Mouse (Mus musculus) liver, embryonic 14.5 days (tissue): Measurements from ENCODE around the gene Gm5134. TPM values are rescaled to one million over a fixed set of nuclear protein-coding genes. Genes with fewer than 3 reads are reported as not detected.

ENCODE experiments used
- ATAC-seq: fragments of 200-750 bp; cut with Nextera tagmentation; 2 replicates; pipeline ENCODE4 v1.8.0; 2017; ENCODE audit warnings: moderate number of reproducible peaks, mild to moderate bottlenecking, moderate library complexity; ENCODE audit not compliant: insufficient read depth
- DNase-seq, 3 experiments: peaks; one replicate each; pipeline ENCODE4 v3.0.0-alpha.2; 2012 to 2013; ENCODE audit warnings: low read depth in 3 of 3, low spot score in 3 of 3
- H3K27ac ChIP-seq: fragments of 300-500 bp; sonication (generic); 2 replicates; pipeline ENCODE4 v1.5.1; 2014; ENCODE audit warnings: moderate library complexity, mild to moderate bottlenecking, control low read depth, inconsistent platforms
- H3K27me3 ChIP-seq: fragments of 300-500 bp; sonication (generic); 2 replicates; pipeline ENCODE4 v1.6.1; 2014; ENCODE audit warnings: mild to moderate bottlenecking, low read length, moderate library complexity; ENCODE audit not compliant: control insufficient read depth, insufficient read depth
- H3K36me3 ChIP-seq: fragments of 300-500 bp; sonication (generic); replicated peaks from 2 replicates; pipeline ENCODE4 v1.6.1; 2014; ENCODE audit warnings: low read depth; ENCODE audit not compliant: control insufficient read depth, insufficient read depth
- H3K4me1 ChIP-seq, 2 experiments: fragments of 200-500 bp in 1 of 2; fragments of 300-500 bp in 1 of 2; sonication (generic) in 1 of 2; replicated peaks; 2 replicates each; pipeline ENCODE4 v1.6.1; 2012 to 2014; ENCODE audit warnings: antibody characterized with exemption in 1 of 2, inconsistent platforms in 1 of 2, low read length in 1 of 2; ENCODE audit not compliant: control insufficient read depth in 2 of 2, insufficient read depth in 2 of 2
- H3K4me2 ChIP-seq: fragments of 300-500 bp; sonication (generic); 2 replicates; pipeline ENCODE4 v1.6.1; 2014; ENCODE audit warnings: low read depth, mild to moderate bottlenecking, control low read depth, moderate library complexity
- H3K4me3 ChIP-seq, 2 experiments: fragments of 200-500 bp in 1 of 2; fragments of 300-500 bp in 1 of 2; sonication (generic) in 1 of 2; 2 replicates each; pipeline ENCODE4 v1.5.1; 2012 to 2014; ENCODE audit warnings: low read depth in 2 of 2, low read length in 2 of 2, mild to moderate bottlenecking in 2 of 2, control low read depth in 1 of 2, inconsistent platforms in 1 of 2, moderate library complexity in 1 of 2; ENCODE audit not compliant: insufficient read depth in 1 of 2
- H3K9ac ChIP-seq: fragments of 300-500 bp; sonication (generic); replicated peaks from 2 replicates; pipeline ENCODE4 v1.6.1; 2014; ENCODE audit warnings: mild to moderate bottlenecking, control low read depth, moderate library complexity
- H3K9me3 ChIP-seq: fragments of 300-500 bp; sonication (generic); 2 replicates; pipeline ENCODE4 v1.6.1; 2016; ENCODE audit warnings: low read length, mixed read lengths; ENCODE audit not compliant: control insufficient read depth
- CTCF ChIP-seq: IDR thresholded peaks from 2 replicates; pipeline ENCODE4 v1.5.1; 2016; ENCODE audit warnings: antibody characterized with exemption, low read depth, control low read depth
- EP300 ChIP-seq: IDR thresholded peaks from 2 replicates; pipeline ENCODE4 v1.6.1; 2016; ENCODE audit warnings: antibody characterized with exemption, low read depth
- WGBS: fragments of 180-500 bp; shearing (Covaris S2); extraction: QIAGEN DNeasy Blood & Tissue Kit; methylation state at CpG from one replicate; pipeline ENCODE4 v1.1.7; 2014; ENCODE audit not compliant: insufficient replicate concordance; 5-methylcytosine and 5-hydroxymethylcytosine counted together
- polyA plus RNA-seq, 2 experiments: library from polyadenylated mRNA; depleted of rRNA in 1 of 2; stranded (reverse) in 1 of 2; unstranded in 1 of 2; fragments of >200 nt; fragmentation: Nextera tagmentation in 1 of 2; extraction: Ambion mirVana in 1 of 2; gene quantifications; 2 replicates each; pipeline versions ENCODE4 v1.2.1 to v1.2.3; 2012 to 2014

Gm5134 gene
- polyA plus RNA-seq, 2 experiments, result 0.08 TPM; not detected in 1

DNA sequence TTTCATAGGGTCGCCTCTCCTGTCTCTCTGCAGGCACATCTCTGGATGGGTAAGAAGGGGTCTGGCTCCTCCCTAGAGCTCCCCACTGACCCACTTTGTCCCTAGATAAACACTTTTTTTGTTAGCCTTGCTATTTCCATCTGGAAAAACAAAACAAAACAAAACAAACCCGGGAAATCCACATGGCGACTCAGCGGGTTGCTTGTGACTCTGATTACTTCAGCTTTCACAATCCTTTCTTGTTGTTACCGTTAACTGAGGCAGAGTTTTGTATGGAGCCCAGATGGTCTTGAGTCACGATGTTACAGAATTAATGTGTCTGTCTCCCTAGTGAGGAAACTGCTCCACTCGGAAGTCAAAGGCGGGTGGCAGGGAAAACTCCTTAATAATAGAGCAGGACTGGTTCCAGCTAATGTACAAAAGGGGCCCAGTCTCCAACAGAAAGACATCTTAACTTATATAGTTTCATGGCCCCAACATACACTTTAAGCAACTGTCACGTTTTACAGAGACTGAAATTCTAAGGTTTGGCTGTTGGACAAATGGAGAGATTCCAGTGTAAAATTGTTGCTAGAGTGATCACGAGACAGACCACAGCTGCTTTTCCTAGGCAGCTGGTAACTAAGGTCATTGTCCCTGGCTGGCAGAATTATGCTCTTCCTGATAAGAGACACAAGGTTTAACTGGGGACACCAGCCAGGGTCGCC lies 10.1 kb upstream of the Gm5134 start:
- ATAC-seq (no peak), DNase-seq (no peak)
- TF ChIP-seq CTCF (no peak), EP300 (no peak)
- H3K4me2 ChIP-seq, result no peak overlapping the region
- H3K9ac ChIP-seq, result no peak overlapping the region
- 40% methylated on average over 11 of the region's 11 CpGs for WGBS
- no peaks in the 10 kb centered on the region for H3K9me3 ChIP-seq
- peaks cover 8% of the 10 kb centered on the region for H3K27me3 ChIP-seq
- no peak overlapping the region for H3K27ac ChIP-seq
- no peak overlapping the region for H3K4me3 ChIP-seq
- no peaks in the 10 kb centered on the region for H3K36me3 ChIP-seq
- peaks cover 13 to 16% of the 10 kb centered on the region in 2 experiments for H3K4me1 ChIP-seq

DNA sequence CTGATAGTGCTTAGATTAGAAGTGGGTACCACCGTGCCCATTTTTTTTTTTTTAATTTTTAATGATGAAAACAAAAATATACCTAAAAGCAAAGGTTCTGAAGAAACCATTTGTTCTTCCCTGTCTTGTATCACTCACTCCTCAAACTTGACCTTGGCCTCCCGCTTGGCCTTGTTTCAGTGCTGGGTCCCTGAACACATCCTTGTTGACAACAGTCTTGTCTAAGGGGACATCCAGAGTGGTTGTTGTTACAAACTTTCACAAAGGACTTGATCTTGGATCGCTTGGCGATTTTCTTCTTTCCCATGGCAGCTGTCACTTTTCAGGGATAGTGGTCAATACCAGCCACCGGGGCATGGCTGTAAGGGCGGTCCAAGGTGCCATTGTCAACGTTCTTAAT lies 9.1 kb upstream of the Gm5134 start:
- ATAC-seq (no peak), DNase-seq (no peak)
- H3K4me2 ChIP-seq, result no peak overlapping the region
- H3K9ac ChIP-seq, result no peak overlapping the region
- no peaks in the 10 kb centered on the region for H3K9me3 ChIP-seq
- no peak overlapping the region for H3K27ac ChIP-seq
- H3K27me3 ChIP-seq, result peaks cover 16% of the 10 kb centered on the region
- no peak overlapping the region for H3K4me3 ChIP-seq
- TF ChIP-seq CTCF, result no peak
- TF ChIP-seq EP300, result no peak
- H3K4me1 ChIP-seq, result peaks cover 7 to 9% of the 10 kb centered on the region in 2 experiments
- no peaks in the 10 kb centered on the region for H3K36me3 ChIP-seq
- 82% methylated on average over 7 of the region's 7 CpGs for WGBS

DNA sequence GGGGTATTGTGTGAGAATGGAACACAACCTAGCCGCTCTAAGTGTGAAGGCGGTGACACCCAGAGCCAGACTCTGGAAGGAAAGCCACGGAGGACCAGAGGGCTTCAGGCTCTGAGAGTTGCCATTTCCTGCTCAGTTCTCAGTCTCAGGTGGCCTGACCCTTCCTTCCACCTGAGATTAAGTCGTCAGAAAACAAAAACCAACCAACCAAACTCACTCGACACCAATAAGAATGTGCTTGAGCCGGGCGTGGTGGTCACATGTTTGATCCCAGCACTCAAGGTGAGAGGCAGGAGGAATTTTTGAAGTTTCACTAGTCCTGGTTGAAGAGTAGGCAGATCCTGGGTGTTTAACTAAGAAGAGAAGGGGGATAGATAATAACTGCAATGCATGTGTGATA lies 8.4 kb upstream of the Gm5134 start:
- WGBS, result 60% methylated on average over 7 of the region's 7 CpGs
- ATAC-seq (no peak), DNase-seq (no peak)
- peaks cover under 1 to 4% of the 10 kb centered on the region in 2 experiments; a peak in 3 of 4 replicates for H3K4me1 ChIP-seq
- TF ChIP-seq CTCF, result no peak
- no peak for TF ChIP-seq EP300
- no peaks in the 10 kb centered on the region for H3K9me3 ChIP-seq
- H3K4me3 ChIP-seq, result no peak overlapping the region
- H3K36me3 ChIP-seq, result no peaks in the 10 kb centered on the region
- peaks cover 23% of the 10 kb centered on the region for H3K27me3 ChIP-seq
- H3K27ac ChIP-seq, result no peak overlapping the region
- H3K9ac ChIP-seq, result no peak overlapping the region
- no peak overlapping the region for H3K4me2 ChIP-seq

DNA sequence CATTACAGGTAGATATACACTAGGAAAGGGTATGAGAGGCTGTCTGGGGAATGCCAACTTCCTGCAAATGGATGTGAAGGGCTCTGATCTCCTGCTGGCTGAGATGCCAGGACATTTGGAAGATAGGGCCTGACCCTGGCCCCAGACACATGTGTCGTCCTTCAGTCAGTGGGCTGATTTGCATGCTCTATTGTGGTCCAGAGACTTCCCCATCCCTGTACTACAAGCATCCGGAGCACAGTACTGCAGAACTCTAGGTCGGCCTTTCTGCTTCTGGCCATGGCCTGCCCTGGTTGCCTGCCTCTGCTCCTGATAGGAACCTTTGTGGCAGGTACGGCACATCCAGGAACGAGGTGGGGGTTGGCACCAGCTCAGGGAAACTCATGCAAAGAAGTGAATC lies 6.2 kb upstream of the Gm5134 start:
- Histone ChIP-seq H3K9ac (no peak overlapping the region), H3K9me3 (no peaks in the 10 kb centered on the region), H3K36me3 (no peaks in the 10 kb centered on the region), H3K4me1 (peaks cover 0 to 5% of the 10 kb centered on the region in 2 experiments; a peak in 1 of 4 replicates), H3K4me2 (no peak overlapping the region), H3K27ac (no peak overlapping the region), H3K27me3 (peaks cover 26% of the 10 kb centered on the region), H3K4me3 (no peak overlapping the region)
- no peak for DNase-seq
- WGBS, result 62% methylated on average over 5 of the region's 5 CpGs
- TF ChIP-seq EP300, result no peak
- TF ChIP-seq CTCF, result no peak
- ATAC-seq, result no peak

DNA sequence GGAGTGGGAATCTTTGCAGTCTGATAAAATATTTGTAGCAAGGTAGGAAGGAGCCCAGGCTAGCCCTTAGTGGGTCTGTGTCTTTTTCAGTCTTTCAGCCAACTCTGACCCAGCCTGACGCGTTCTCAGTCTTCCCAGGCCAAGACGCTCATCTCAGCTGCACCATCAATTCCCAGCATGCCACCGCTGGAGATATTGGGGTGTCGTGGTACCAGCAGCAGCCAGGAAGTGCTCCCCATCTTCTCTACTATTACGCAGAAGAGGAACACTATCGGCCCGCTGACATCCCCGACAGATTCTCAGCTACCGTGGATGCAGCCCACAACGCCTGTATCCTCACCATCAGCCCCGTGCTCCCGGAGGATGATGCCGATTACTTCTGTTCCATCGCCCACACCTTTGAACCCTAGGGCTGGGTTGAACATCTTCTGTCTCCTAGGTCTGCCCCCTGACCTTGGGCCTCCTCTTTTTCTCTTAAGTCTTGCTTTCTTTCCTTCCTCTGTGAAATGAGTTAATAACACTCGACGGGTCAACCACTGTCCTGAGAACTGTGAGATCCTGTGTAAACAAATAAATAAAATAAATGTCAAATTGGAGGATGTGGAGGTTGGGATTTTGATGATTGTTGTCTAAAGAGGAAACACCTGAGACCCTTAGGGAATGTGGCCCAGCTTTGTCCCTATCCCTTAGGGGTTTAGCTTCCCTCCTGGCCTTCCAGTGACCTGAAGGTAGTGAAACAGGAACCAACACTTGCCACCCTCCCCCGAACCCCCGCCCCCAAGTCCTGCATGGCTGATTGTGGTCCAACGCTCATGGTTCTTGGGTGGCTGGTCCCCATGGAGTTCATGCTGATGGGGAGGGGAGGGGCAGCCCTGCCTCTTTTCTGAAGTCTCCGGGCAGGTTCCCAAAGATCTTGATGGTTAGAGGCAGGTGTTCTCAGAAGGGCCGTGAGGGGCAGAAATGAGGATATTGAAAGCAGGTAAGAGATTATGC lies 5.0 kb upstream of the Gm5134 start:
- WGBS, result 67% methylated on average over 22 of the region's 22 CpGs
- Histone ChIP-seq H3K4me1 (peaks cover 0 to 7% of the 10 kb centered on the region in 2 experiments; a peak in 1 of 4 replicates), H3K4me3 (no peak overlapping the region), H3K27me3 (peaks cover 26% of the 10 kb centered on the region), H3K4me2 (no peak overlapping the region), H3K36me3 (no peaks in the 10 kb centered on the region), H3K9ac (no peak overlapping the region), H3K9me3 (no peaks in the 10 kb centered on the region), H3K27ac (no peak overlapping the region)
- no peak for TF ChIP-seq CTCF
- no peak for TF ChIP-seq EP300
- ATAC-seq (no peak), DNase-seq (no peak)
